Mouse (Mus musculus): ENCODE measurements around the gene Rbp1. TPM values are rescaled to one million over a fixed set of nuclear protein-coding genes. Genes with fewer than 3 reads are reported as not detected.

Rbp1 gene
- total RNA-seq, 1 experiment from 2014 or later = 6.4 TPM

DNA sequence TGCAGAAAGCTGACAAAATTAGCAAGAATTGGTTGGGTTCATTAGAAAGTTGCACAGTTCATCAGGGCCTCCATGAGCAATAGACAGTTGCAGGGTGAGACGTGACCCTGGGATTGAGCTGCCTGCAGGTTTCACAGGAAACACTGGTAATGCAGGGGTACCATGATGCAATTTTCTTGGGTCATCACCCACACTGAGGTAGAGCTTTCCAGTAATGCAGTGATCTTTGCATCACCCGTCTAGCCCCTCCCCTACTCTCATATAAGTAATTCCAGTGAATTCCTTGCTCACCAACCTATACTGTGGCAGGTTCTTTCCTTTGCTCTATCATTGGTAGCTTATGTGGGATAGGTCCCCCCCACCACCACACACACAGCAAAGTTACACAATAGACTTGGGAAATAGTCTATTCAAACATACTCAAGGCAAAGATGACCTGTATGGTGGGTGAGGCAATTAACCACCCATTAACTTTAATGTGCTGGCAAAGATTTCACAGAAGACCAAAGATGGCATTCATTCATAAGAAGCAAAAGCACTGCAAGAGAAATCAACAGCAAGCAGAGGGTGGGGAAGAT lies 57.5 kb downstream of the Rbp1 start:
- peak in 1 of 2 experiments; percentile 45; a peak in 1 of 4 replicates for ATAC-seq (replicated peaks in 1 of 2; ENCODE audit: insufficient read depth in 1 of 2, low FRiP score in 2 of 2, low TSS enrichment in 1 of 2, low read depth in 1 of 2, poor library complexity in 2 of 2, severe bottlenecking in 2 of 2)

- no peak for ATAC-seq (replicated peaks in 1 of 2; ENCODE audit: insufficient read depth in 1 of 2, low FRiP score in 2 of 2, low TSS enrichment in 1 of 2, low read depth in 1 of 2, poor library complexity in 2 of 2, severe bottlenecking in 2 of 2)
Observed at GRCm38 (mm10) chr9:98482256-98482655, 59.5 kb downstream of the Rbp1 start.

DNA sequence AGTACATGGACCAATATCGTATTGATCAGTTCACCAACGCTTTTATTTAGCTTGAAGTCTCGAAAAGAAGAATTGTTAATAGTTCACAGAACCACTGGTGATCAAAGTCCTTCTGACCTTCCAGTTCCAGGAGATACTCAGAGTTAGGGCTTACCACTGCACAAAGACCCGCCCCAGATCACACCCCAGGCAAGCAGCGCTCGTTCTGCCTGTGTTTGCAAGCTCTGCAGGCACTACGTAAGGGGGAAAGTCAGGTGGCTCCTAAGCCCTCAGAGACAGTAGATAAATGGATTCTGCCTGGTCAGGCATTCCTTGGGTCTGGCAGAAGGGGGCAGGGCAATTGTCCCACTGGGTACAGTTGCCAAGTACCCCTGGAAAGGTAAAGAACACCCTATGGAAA lies 62.3 kb downstream of the Rbp1 start:
- no peak for ATAC-seq (replicated peaks in 1 of 2; ENCODE audit: insufficient read depth in 1 of 2, low FRiP score in 2 of 2, low TSS enrichment in 1 of 2, low read depth in 1 of 2, poor library complexity in 2 of 2, severe bottlenecking in 2 of 2)

DNA sequence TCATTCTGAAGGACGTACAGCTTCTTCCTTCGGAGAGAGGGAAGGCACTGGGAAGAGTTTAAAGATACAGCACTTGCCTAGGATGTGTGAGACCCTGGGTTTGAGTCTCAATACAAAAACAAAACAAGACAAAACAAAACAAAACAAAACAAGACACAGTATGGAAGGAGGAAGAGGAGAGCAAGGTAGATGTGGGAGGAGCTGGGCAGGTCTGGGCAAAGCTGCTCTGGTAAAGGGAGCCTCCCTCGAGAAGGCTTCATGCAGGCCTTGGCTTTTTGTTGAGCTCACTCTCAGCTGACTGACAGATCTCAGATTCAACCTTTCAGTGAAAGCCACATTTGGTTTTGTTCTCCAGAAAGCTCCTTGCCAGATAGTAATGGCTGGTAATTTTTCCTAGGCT lies 63.1 kb downstream of the Rbp1 start, which contains the start of gene Rbp2:
Gene Rbp2, plus strand, starts transcription at position 301 of the 400 bp plus-strand sequence.
- ATAC-seq (replicated peaks in 1 of 2; ENCODE audit: insufficient read depth in 1 of 2, low FRiP score in 2 of 2, low TSS enrichment in 1 of 2, low read depth in 1 of 2, poor library complexity in 2 of 2, severe bottlenecking in 2 of 2) = no peak

- no peak for ATAC-seq (replicated peaks in 1 of 2; ENCODE audit: insufficient read depth in 1 of 2, low FRiP score in 2 of 2, low TSS enrichment in 1 of 2, low read depth in 1 of 2, poor library complexity in 2 of 2, severe bottlenecking in 2 of 2)
Observed at GRCm38 (mm10) chr9:98487273-98487672, 64.5 kb downstream of the Rbp1 start.

DNA sequence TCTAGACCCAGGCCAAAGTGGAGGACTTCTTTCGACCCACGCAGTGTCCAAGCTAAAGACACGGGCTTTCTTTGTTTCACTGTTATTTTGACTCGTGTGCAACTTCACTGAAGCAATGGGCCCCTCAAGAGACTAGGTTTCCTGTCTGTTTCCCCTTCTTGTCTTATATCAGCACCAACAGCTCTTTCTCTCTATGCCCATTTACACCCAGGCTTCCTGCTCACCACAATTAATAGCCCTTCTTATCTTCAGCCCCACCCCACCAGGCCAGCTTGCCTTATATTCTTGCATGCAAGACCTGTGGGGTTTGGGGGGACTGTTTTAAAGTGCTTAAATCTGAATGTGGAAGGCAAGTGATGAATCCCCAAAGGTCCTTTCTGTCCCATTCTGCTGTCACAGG lies 66.8 kb downstream of the Rbp1 start:
- ATAC-seq (replicated peaks in 1 of 2; ENCODE audit: insufficient read depth in 1 of 2, low FRiP score in 2 of 2, low TSS enrichment in 1 of 2, low read depth in 1 of 2, poor library complexity in 2 of 2, severe bottlenecking in 2 of 2) = peak; percentile 93 to 94

DNA sequence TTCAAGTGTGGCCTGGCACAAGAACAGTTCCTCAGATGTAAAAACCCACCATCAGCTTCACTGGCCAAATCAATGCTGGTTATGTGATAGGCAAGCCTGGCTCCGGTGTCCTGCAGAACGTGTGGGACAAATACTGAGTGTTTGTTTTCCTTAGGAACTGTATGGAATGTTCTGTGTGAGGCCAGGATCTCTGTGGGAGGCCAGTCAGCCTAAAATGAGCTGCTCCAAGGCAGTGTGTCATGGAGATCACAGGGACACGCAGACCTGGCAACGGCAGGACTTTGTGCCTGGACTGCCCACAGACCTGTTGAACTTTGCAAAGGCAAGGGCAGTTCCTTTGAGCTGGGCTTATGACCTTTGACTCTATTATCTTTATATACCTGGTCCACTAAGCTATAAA lies 67.4 kb downstream of the Rbp1 start:
- ATAC-seq (replicated peaks in 1 of 2; ENCODE audit: insufficient read depth in 1 of 2, low FRiP score in 2 of 2, low TSS enrichment in 1 of 2, low read depth in 1 of 2, poor library complexity in 2 of 2, severe bottlenecking in 2 of 2) = no peak

DNA sequence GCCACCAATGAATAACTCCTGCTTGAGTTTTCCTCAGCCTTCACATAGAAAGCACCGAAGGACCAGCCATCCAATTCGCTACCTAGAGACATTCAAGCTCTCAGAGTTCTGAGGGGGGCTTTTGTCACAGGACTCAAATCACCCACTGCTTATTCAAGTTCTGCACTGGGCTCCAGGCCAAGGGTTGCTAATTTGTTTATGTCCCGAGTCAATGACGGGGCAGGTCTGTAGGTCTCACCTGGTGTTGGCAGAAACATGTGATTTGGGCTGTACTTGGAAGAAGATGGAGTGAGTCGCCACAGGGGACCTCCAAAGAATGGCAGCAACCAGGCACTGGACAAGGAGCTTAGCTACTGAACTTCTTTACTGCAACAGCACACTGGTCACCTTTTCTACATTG lies 68.3 kb downstream of the Rbp1 start:
- no peak for ATAC-seq (replicated peaks in 1 of 2; ENCODE audit: insufficient read depth in 1 of 2, low FRiP score in 2 of 2, low TSS enrichment in 1 of 2, low read depth in 1 of 2, poor library complexity in 2 of 2, severe bottlenecking in 2 of 2)

- ATAC-seq (replicated peaks in 1 of 2; ENCODE audit: insufficient read depth in 1 of 2, low FRiP score in 2 of 2, low TSS enrichment in 1 of 2, low read depth in 1 of 2, poor library complexity in 2 of 2, severe bottlenecking in 2 of 2) = no peak
Observed at GRCm38 (mm10) chr9:98492212-98492611, 69.5 kb downstream of the Rbp1 start.

- ATAC-seq (replicated peaks in 1 of 2; ENCODE audit: insufficient read depth in 1 of 2, low FRiP score in 2 of 2, low TSS enrichment in 1 of 2, low read depth in 1 of 2, poor library complexity in 2 of 2, severe bottlenecking in 2 of 2) = no peak
Observed at GRCm38 (mm10) chr9:98492821-98493220, 70.1 kb downstream of the Rbp1 start.

Other genes with a start within 250 kb of the Rbp1 start
- 15.1 and 22.8 TPM in 2 replicates for gene Nmnat3, start 135.5 kb upstream of the Rbp1 start, total RNA-seq (2017)
- 1.1 TPM in 1 of 2 replicates, not detected in the other for gene Rbp2, start 63.2 kb downstream of the Rbp1 start, total RNA-seq (2017)
- gene Copb2, start 140.8 kb downstream of the Rbp1 start, total RNA-seq (2017) = 178 and 185 TPM in 2 replicates
- gene Mrps22, start 178.7 kb downstream of the Rbp1 start, total RNA-seq (2017) = 53.2 and 63.7 TPM in 2 replicates

Data from hematopoietic stem cell, adult 5-6 weeks (primary cell).